Mouse (Mus musculus): ENCODE measurements around the gene Hist1h2ae.
"Not testable (repeated sequence)": the region's sequence is repeated elsewhere in the genome, so short reads cannot be mapped to it uniquely, and the experiment has no call there.

DNA sequence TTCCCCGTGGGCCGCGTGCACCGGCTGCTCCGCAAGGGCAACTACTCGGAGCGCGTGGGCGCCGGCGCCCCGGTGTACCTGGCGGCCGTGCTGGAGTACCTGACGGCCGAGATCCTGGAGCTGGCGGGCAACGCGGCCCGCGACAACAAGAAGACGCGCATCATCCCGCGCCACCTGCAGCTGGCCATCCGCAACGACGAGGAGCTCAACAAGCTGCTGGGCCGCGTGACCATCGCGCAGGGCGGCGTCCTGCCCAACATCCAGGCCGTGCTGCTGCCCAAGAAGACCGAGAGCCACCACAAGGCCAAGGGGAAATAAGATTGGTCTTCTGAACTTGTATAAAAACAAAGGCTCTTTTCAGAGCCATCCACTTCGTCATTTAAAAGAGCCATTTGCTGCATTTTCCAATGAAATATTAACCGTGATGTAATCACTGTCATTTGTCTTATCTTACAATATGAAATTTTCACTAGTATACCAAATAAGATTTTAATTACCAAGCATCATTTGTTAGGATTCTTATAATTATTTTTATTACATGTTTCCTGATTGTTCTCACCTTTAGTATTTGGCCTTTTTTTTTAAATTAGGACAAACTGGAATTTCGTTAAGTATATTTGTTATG, 3.6 kb upstream of the Hist1h2ae start:
- TF ChIP-seq MAFK (IDR thresholded peaks at IDR 0.05; ENCODE audit: insufficient read depth, low read depth, low read length); HCFC1 (IDR thresholded peaks at IDR 0.05; ENCODE audit: borderline replicate concordance, insufficient read depth, low read length); ZC3H11A (IDR thresholded peaks at IDR 0.05; ENCODE audit: borderline replicate concordance, low read depth, low read length); ZNF384 (IDR thresholded peaks at IDR 0.05; ENCODE audit: low read depth, low read length): not testable (repeated sequence)

All from ES-E14 (cell line).